Mouse (Mus musculus) liver, postnatal 0 days (tissue): ENCODE measurements around the gene Depp1. TPM values are rescaled to one million over a fixed set of nuclear protein-coding genes. Genes with fewer than 3 reads are reported as not detected.
A peak's percentile ranks its signal among the peaks of the same experiment; 100 is the strongest.

Source experiments
- ATAC-seq: fragments of 200-750 bp; cut with Nextera tagmentation; 2 replicates; pipeline ENCODE4 v1.8.0; 2017; ENCODE audit warnings: mild to moderate bottlenecking, moderate library complexity
- DNase-seq: peaks from one replicate; pipeline ENCODE4 v3.0.0-alpha.2; 2016
- H3K27ac ChIP-seq: fragments of 300-500 bp; sonication (generic); 2 replicates; pipeline ENCODE4 v1.5.1; 2014; ENCODE audit warnings: antibody characterized with exemption, moderate library complexity, mild to moderate bottlenecking, low read depth
- H3K27me3 ChIP-seq: fragments of 300-500 bp; sonication (generic); 2 replicates; pipeline ENCODE4 v1.6.1; 2014; ENCODE audit warnings: low read length, control low read depth, mixed read lengths; ENCODE audit not compliant: insufficient read depth
- H3K36me3 ChIP-seq: fragments of 300-500 bp; sonication (generic); replicated peaks from 2 replicates; pipeline ENCODE4 v1.6.1; 2014; ENCODE audit warnings: mild to moderate bottlenecking, control low read depth, low read length, moderate library complexity, mixed read lengths; ENCODE audit not compliant: insufficient read depth
- H3K4me1 ChIP-seq: fragments of 300-500 bp; sonication (generic); 2 replicates; pipeline ENCODE4 v1.6.1; 2014; ENCODE audit warnings: antibody characterized with exemption, mild to moderate bottlenecking, control low read depth; ENCODE audit not compliant: insufficient read depth
- H3K4me2 ChIP-seq: fragments of 300-500 bp; sonication (generic); 2 replicates; pipeline ENCODE4 v1.6.1; 2014; ENCODE audit warnings: low read depth, mild to moderate bottlenecking, low read length, moderate library complexity, mixed read lengths
- H3K4me3 ChIP-seq: fragments of 300-500 bp; sonication (generic); 2 replicates; pipeline ENCODE4 v1.5.1; 2014; ENCODE audit warnings: low read depth, low read length
- H3K9ac ChIP-seq: fragments of 300-500 bp; sonication (generic); replicated peaks from 2 replicates; pipeline ENCODE4 v1.6.1; 2014; ENCODE audit warnings: mild to moderate bottlenecking, moderate library complexity
- H3K9me3 ChIP-seq: fragments of 300-500 bp; sonication (generic); 2 replicates; pipeline ENCODE4 v1.6.1; 2016; ENCODE audit warnings: mild to moderate bottlenecking, control low read depth, low read length, mixed read lengths
- CTCF ChIP-seq: sonication (generic); IDR thresholded peaks from 2 replicates; pipeline ENCODE4 v1.5.1; 2016; ENCODE audit warnings: antibody characterized with exemption, low read depth
- EP300 ChIP-seq: IDR thresholded peaks from 2 replicates; pipeline ENCODE4 v1.6.1; 2016; ENCODE audit warnings: antibody characterized with exemption, low read depth, mild to moderate bottlenecking
- WGBS: fragments of 180-500 bp; shearing (Covaris S2); extraction: QIAGEN DNeasy Blood & Tissue Kit; methylation state at CpG from one replicate; pipeline ENCODE4 v1.1.7; 2014; ENCODE audit not compliant: insufficient replicate concordance; 5-methylcytosine and 5-hydroxymethylcytosine counted together
- microRNA-seq: library from miRNA; unstranded; fragments of <30 nt; microRNA quantifications from one replicate; pipeline ENCODE4, GENCODE M21; 2016
- polyA plus RNA-seq: library from polyadenylated mRNA; unstranded; fragments of >200 nt; fragmentation: Nextera tagmentation; extraction: Ambion mirVana; gene quantifications from 2 replicates; pipeline ENCODE4 v1.2.1, GENCODE M21; 2015

Gene Depp1
- polyA plus RNA-seq, 1 experiment from 2014 or later = 122 TPM

DNA sequence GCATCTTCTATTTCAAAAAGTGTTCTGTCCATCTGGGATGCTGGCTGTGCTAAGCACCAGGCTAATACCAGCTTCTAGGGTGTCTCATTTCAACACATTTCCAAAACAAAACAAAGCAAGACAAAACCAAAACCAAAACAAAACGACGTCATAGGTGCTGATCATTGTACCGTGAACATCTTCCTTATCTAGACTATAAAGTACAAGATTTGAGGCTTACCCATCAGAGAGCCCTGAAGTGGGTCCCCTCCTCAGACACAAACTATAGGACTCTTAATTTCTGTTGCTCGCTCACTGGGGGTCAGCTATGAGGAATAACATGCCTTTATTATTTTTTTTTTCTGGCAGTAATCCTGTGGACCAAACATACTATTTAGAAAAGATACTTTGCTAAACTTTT, 43.2 kb downstream of the Depp1 start:
- 67% methylated on average over 4 of the region's 4 CpGs for WGBS
- ATAC-seq = no peak
- Histone ChIP-seq H3K9me3 (no peaks in the 10 kb centered on the region), H3K9ac (no peak overlapping the region), H3K36me3 (no peaks in the 10 kb centered on the region), H3K4me1 (no peaks in the 10 kb centered on the region), H3K4me2 (no peak overlapping the region), H3K4me3 (no peak overlapping the region), H3K27me3 (no peaks in the 10 kb centered on the region), H3K27ac (no peak overlapping the region)
- TF ChIP-seq EP300 = no peak
- TF ChIP-seq CTCF = no peak
- DNase-seq = no peak

DNA sequence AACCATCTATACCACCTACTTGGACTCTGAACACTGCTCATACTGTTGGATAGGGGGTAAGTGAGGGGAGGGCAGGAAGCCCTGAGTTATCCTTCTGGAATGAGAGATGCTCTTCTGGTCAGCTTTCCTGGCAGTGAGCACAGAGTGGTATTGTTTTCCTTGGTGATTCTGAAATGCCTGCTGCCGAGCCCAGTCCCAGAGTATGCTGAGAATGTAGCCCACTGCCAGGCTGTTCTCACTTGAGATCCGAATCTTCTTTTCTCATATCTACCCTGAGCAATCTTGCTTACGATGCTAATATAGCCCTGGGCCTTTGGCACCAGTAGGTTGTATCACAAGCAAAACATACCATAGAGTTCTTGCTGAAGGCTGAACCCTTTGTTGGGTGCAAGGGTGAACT, 43.9 kb downstream of the Depp1 start:
- WGBS = 52% methylated on average over 3 of the region's 3 CpGs
- Histone ChIP-seq H3K4me3 (no peak overlapping the region), H3K36me3 (no peaks in the 10 kb centered on the region), H3K9ac (no peak overlapping the region), H3K27me3 (no peaks in the 10 kb centered on the region), H3K4me2 (no peak overlapping the region), H3K27ac (no peak overlapping the region), H3K4me1 (no peaks in the 10 kb centered on the region), H3K9me3 (no peaks in the 10 kb centered on the region)
- DNase-seq (no peak), ATAC-seq (no peak)
- TF ChIP-seq CTCF (no peak), EP300 (no peak)

DNA sequence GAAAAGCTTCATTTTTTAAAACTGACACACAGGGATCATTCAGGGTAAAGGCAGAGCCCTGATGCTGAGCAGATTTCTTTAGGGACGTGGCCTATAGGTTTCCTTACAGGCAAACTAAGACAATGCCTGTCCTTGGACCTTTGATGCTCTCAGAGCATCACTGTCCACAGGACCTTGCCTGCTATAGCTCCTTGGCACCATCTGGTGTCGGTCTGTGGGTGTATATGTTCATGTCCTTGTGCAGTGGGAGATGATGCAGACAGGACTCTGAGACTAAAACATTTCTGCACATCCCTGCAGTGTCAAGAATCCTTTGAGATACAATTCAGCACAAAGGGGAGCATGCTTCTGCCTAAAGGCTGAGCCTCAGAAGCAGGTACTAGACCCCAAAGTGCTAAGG, 47.0 kb downstream of the Depp1 start:
- DNase-seq = peak; percentile 36
- Histone ChIP-seq H3K9me3 (no peaks in the 10 kb centered on the region), H3K27ac (no peak overlapping the region), H3K9ac (no peak overlapping the region), H3K4me1 (no peaks in the 10 kb centered on the region), H3K4me2 (no peak overlapping the region), H3K4me3 (no peak overlapping the region), H3K27me3 (no peaks in the 10 kb centered on the region), H3K36me3 (no peaks in the 10 kb centered on the region)
- TF ChIP-seq CTCF = peak; percentile 79
- TF ChIP-seq EP300 = no peak
- no peak for ATAC-seq
- WGBS = 48% methylated on average over 2 of the region's 2 CpGs

DNA sequence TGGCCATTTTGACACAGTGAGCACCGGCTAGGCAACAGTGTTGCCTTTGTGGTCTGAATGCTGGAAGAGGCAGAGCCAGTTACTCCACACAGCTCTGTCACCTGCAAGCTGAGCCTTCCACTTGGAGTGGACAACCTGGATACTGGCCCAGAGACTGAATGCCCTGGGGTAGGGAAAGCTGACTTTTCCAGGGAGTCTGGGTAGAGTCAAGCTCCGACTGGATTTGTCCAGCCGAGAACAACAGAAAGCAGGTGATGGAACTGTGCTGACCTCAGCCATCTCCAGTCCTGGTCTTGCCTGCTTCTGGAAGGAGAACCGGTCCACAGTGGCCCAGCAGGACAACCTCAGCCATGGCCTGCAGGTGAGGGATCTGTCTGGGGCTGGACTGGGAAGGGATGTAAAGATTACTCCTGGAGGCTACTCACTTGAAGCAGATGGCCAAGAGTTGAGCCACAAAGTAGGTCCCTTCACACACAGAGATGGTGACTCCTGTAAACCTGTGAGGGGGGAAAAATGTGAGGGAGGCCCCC, 47.6 kb downstream of the Depp1 start:
- ATAC-seq = no peak
- Histone ChIP-seq H3K27ac (no peak overlapping the region), H3K4me2 (no peak overlapping the region), H3K27me3 (no peaks in the 10 kb centered on the region), H3K9ac (no peak overlapping the region), H3K9me3 (no peaks in the 10 kb centered on the region), H3K36me3 (no peaks in the 10 kb centered on the region), H3K4me3 (no peak overlapping the region), H3K4me1 (no peaks in the 10 kb centered on the region)
- DNase-seq = no peak
- no peak for TF ChIP-seq EP300
- WGBS = 84% methylated on average over 4 of the region's 4 CpGs

DNA sequence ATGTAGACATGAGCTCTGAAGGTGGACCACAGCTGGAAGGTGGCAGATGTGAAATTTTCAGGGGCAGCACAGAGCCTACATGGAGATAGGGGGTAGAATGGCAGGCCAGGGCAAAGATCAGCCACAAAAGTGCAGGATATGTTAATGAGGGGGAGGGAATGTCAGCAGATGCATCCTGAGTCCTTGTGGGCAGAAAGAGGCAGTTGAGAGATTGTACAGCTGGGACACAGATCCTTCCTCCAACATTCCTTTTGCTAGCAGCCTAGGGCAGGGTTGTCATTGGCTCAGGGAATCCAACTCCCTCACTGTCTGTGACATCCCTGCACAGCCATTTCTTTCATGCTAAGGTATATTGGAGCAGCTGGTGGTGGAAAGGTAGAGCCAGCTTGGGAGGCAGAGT, 50.4 kb downstream of the Depp1 start:
- Histone ChIP-seq H3K36me3 (no peaks in the 10 kb centered on the region), H3K9ac (no peak overlapping the region), H3K9me3 (no peaks in the 10 kb centered on the region), H3K27ac (no peak overlapping the region), H3K27me3 (no peaks in the 10 kb centered on the region), H3K4me3 (no peak overlapping the region), H3K4me2 (no peak overlapping the region), H3K4me1 (no peaks in the 10 kb centered on the region)
- DNase-seq (no peak), ATAC-seq (no peak)
- TF ChIP-seq CTCF = no peak
- no peak for TF ChIP-seq EP300

Small RNA genes within 50 kb of the gene (microRNA-seq; reads per million reads assigned to microRNA genes)
- 2.4 reads per million for gene Mir7043

Other genes with a start within 250 kb of the Depp1 start
- 5.0 and 6.6 TPM in 2 replicates for gene Alox5, start 189.4 kb upstream of the Depp1 start, polyA plus RNA-seq
- not detected in 2 replicates for gene Olfr211, start 161.5 kb upstream of the Depp1 start, polyA plus RNA-seq
- not detected in 2 replicates for gene Olfr212, start 144.1 kb upstream of the Depp1 start, polyA plus RNA-seq
- not detected in 2 replicates for gene Olfr213, start 112.2 kb upstream of the Depp1 start, polyA plus RNA-seq
- 0.14 and 0.19 TPM in 2 replicates for gene Gm5580, start 99.5 kb upstream of the Depp1 start, polyA plus RNA-seq
- not detected in 2 replicates for gene Olfr214, start 96.4 kb upstream of the Depp1 start, polyA plus RNA-seq
- gene Olfr215, start 66.4 kb upstream of the Depp1 start, polyA plus RNA-seq = not detected in 2 replicates
- 26.2 and 26.7 TPM in 2 replicates for gene Zfp422, start 21.6 kb upstream of the Depp1 start, polyA plus RNA-seq
- gene Rassf4, start 23.3 kb downstream of the Depp1 start, polyA plus RNA-seq = 7.2 and 9.6 TPM in 2 replicates
- not detected in 2 replicates for gene Tmem72, start 66.3 kb downstream of the Depp1 start, polyA plus RNA-seq